Mouse (Mus musculus): ENCODE results near the gene Zfp36l1. TPM values are rescaled to one million over a fixed set of nuclear protein-coding genes. Genes with fewer than 3 reads are reported as not detected.

Gene Zfp36l1
- total RNA-seq, 2 experiments from 2014 or later: 42.4 to 53.9 TPM

DNA sequence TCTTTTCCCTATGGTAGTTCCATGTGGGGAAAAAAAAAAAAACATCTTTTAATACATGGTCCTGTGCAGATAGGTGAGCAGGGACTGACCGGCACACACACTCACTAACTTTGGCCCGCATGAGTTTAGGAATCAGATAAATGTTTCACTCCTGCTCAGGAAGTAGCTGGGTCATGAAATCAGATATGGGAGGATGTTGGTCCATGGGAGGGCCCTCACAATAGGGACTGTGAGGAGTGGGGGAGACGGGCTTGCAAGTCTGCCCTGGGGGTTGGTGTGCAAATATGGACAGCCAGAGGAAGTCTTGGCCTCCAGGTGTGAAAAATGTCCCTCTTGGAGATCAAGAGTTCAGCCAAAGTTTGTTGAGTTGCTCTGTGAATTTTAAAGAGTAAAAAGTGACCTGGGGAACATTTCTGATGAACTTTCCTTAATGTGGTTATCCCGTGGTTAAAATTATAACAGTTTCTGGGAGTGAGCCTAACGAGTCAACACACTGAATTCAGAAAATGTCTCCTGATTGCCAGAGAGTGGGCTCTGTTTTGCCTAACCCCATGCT lies 53.0 kb downstream of the Zfp36l1 start:
- intact Hi-C loops (cut with DNase I; ENCODE audit: low total_unique reads): no loop called here
- DNase-seq: no peak

Other genes with a start within 250 kb of the Zfp36l1 start
- 10 to 100 TPM; 18.3 to 22.5 TPM for gene Actn1, start 147.4 kb upstream of the Zfp36l1 start, total RNA-seq (2021)

Data from gastrocnemius, postnatal 14 days (tissue).